Mouse (Mus musculus) embryonic fibroblast, embryonic 13.5 days (primary cell): ENCODE measurements around the gene Cers1.

Experiments
- CTCF ChIP-seq: IDR thresholded peaks from 2 replicates; pipeline ENCODE4 v1.5.1; 2011; ENCODE audit warnings: mild to moderate bottlenecking, control low read depth, low read length, moderate library complexity, borderline replicate concordance; ENCODE audit not compliant: insufficient read depth
- POLR2A ChIP-seq: IDR thresholded peaks from 2 replicates; pipeline ENCODE4 v1.6.1; 2011; ENCODE audit warnings: low read depth, mild to moderate bottlenecking, control low read depth, low read length, moderate library complexity

DNA sequence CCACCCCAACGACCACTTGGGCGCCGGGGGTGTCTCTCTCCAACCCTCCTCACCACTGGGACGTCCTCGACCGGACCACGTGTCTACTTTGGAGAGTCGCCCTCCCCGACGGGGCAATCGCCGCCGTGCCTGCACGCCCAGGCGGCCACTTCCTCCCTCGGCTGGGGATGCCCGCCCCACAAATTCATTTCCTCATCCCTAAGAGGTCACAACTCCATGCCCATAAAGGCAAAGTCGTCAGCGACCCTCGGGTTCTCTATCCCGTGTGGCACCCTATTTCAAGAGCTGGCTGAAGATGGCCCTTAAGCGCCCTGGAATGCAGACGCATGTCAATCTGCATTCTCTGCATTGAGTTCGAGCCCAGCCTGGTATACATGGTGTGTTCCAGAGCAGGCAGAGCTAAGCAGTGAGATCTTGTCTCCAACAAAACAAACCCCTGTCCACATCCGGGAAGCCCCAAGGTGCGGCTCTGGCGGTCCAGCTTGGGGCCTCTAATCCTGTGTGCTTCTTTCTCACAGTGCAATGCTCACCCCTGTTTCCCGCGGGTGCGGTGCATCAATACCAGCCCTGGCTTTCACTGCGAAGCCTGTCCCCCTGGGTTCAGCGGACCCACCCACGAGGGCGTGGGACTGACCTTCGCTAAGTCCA lies 59.8 kb downstream of the Cers1 start:
- TF ChIP-seq POLR2A (no peak), CTCF (no peak)
